Mouse (Mus musculus): ENCODE measurements around the gene Gm8994. TPM values are rescaled to one million over a fixed set of nuclear protein-coding genes. Genes with fewer than 3 reads are reported as not detected.

The Gm8994 gene
- total RNA-seq, 2 experiments from 2014 or later = not detected

- intact Hi-C loops (cut with DNase I) = no loop called here
- DNase-seq (ENCODE audit: low spot score in 2 of 2) = no peak
Observed at GRCm38 (mm10) chr6:136347631-136348030, 20.3 kb downstream of the Gm8994 start.

GRCm38 (mm10) chr6:136353399-136354184 lies 26.3 kb downstream of the Gm8994 start:
- peak; percentile 87 to 98 for DNase-seq (ENCODE audit: low spot score in 2 of 2)
- intact Hi-C loops (cut with DNase I) = loop anchor here (1.0 to 5.0 kb wide), 4 partner anchors 116 to 911 kb away; no protein-coding TSS in a partner anchor

- intact Hi-C loops (cut with DNase I) = no loop called here
- peak in 1 of 2 experiments; percentile 25 for DNase-seq (ENCODE audit: low spot score in 2 of 2)
Observed at GRCm38 (mm10) chr6:136358471-136358870, 31.1 kb downstream of the Gm8994 start.

GRCm38 (mm10) chr6:136363313-136363712 lies 36.0 kb downstream of the Gm8994 start:
- DNase-seq (ENCODE audit: low spot score in 2 of 2) = peak in 1 of 2 experiments; percentile 61
- intact Hi-C loops (cut with DNase I) = no loop called here

- intact Hi-C loops (cut with DNase I) = loop anchor here (1.0 kb wide), 1 partner anchor 465 kb away; no protein-coding TSS in a partner anchor
- peak; percentile 22 to 81 for DNase-seq (ENCODE audit: low spot score in 2 of 2)
Observed at GRCm38 (mm10) chr6:136364008-136364407, 36.7 kb downstream of the Gm8994 start.

- DNase-seq (ENCODE audit: low spot score in 2 of 2) = peak; percentile 49 to 86
Observed at GRCm38 (mm10) chr6:136364430-136365098, 37.2 kb downstream of the Gm8994 start.

GRCm38 (mm10) chr6:136376097-136376496 lies 48.8 kb downstream of the Gm8994 start:
- DNase-seq (ENCODE audit: low spot score in 2 of 2) = no peak
- intact Hi-C loops (cut with DNase I) = no loop called here

More at GRCm38 (mm10) chr6:136364430-136365098, 37.2 kb downstream of the Gm8994 start:
- intact Hi-C loops (cut with DNase I) = loop anchor here (1.0 kb wide), 1 partner anchor 465 kb away; no protein-coding TSS in a partner anchor

Other genes with a start within 250 kb of the Gm8994 start
- 100 to 1,000 TPM; 336 to 340 TPM for gene Grin2b, start 154.0 kb upstream of the Gm8994 start, total RNA-seq (2021)
- not detected for gene E330021D16Rik, start 88.0 kb downstream of the Gm8994 start, total RNA-seq (2021)
- 100 to 1,000 TPM; 108 to 125 TPM for gene Atf7ip, start 178.6 kb downstream of the Gm8994 start, total RNA-seq (2021)